Mouse (Mus musculus): ENCODE results near the gene Ccdc77.

GRCm38 (mm10) chr6:120332351-120332750 is 31.8 kb downstream of the Ccdc77 start:
- TF ChIP-seq EP300 (IDR thresholded peaks at IDR 0.05; ENCODE audit: insufficient read depth, low read depth, low read length) (no peak), CTCF (IDR thresholded peaks at IDR 0.05; ENCODE audit: low read depth, low read length) (no peak)

Data from ES-Bruce4 (cell line).